Mouse (Mus musculus): ENCODE results near the gene Gm7735. TPM values are rescaled to one million over a fixed set of nuclear protein-coding genes. Genes with fewer than 3 reads are reported as not detected.

The Gm7735 gene
- not detected in 2 replicates for polyA plus RNA-seq (2012; rRNA removed)

GRCm38 (mm10) chr16:89169190-89169589, at the start of gene Gm7735:
Gene Gm7735, plus strand, starts transcription at chr16:89169490.

GRCm38 (mm10) chr16:89140551-89140950, 28.7 kb upstream of the Gm7735 start, which contains the start of gene Gm6358:
Gene Gm6358, plus strand, starts transcription at chr16:89140851.

GRCm38 (mm10) chr16:89150786-89151185, 18.5 kb upstream of the Gm7735 start, which contains the start of gene Gm10061:
Gene Gm10061, plus strand, starts transcription at chr16:89151086.

GRCm38 (mm10) chr16:89157652-89158051, 11.6 kb upstream of the Gm7735 start, which contains the start of gene Gm9789:
Gene Gm9789, plus strand, starts transcription at chr16:89157952.

GRCm38 (mm10) chr16:89174435-89174834, 5.1 kb downstream of the Gm7735 start, which contains the start of gene 1110057P08Rik:
Gene 1110057P08Rik, plus strand, starts transcription at chr16:89174735.

GRCm38 (mm10) chr16:89205561-89205960, 36.3 kb downstream of the Gm7735 start, which contains the start of gene Krtap20-2:
Gene Krtap20-2, plus strand, starts transcription at chr16:89205861.

Other genes with a start within 250 kb of the Gm7735 start
- gene Krtap19-9b, start 237.2 kb upstream of the Gm7735 start, polyA plus RNA-seq (2012; rRNA removed), result not detected in 2 replicates
- not detected in 2 replicates for gene Krtap16-3, start 206.6 kb upstream of the Gm7735 start, polyA plus RNA-seq (2012; rRNA removed)
- not detected in 2 replicates for gene Krtap22-2, start 158.7 kb upstream of the Gm7735 start, polyA plus RNA-seq (2012; rRNA removed)
- gene Gm10229, start 154.2 kb upstream of the Gm7735 start, polyA plus RNA-seq (2012; rRNA removed), result not detected in 2 replicates
- gene Krtap6-1, start 137.8 kb upstream of the Gm7735 start, polyA plus RNA-seq (2012; rRNA removed), result not detected in 2 replicates
- gene Gm10228, start 128.0 kb upstream of the Gm7735 start, polyA plus RNA-seq (2012; rRNA removed), result not detected in 2 replicates
- not detected in 2 replicates for gene Krtap6-5, start 121.6 kb upstream of the Gm7735 start, polyA plus RNA-seq (2012; rRNA removed)
- not detected in 2 replicates for gene 1110025L11Rik, start 105.5 kb upstream of the Gm7735 start, polyA plus RNA-seq (2012; rRNA removed)
- not detected in 2 replicates for gene Krtap6-3, start 85.5 kb upstream of the Gm7735 start, polyA plus RNA-seq (2012; rRNA removed)
- gene Gm6358, start 28.6 kb upstream of the Gm7735 start, polyA plus RNA-seq (2012; rRNA removed), result not detected in 2 replicates
- gene Gm10061, start 18.4 kb upstream of the Gm7735 start, polyA plus RNA-seq (2012; rRNA removed), result not detected in 2 replicates
- not detected in 2 replicates for gene Gm9789, start 11.5 kb upstream of the Gm7735 start, polyA plus RNA-seq (2012; rRNA removed)
- gene 1110057P08Rik, start 5.2 kb downstream of the Gm7735 start, polyA plus RNA-seq (2012; rRNA removed), result not detected in 2 replicates
- gene Krtap20-2, start 36.4 kb downstream of the Gm7735 start, polyA plus RNA-seq (2012; rRNA removed), result not detected in 2 replicates
- gene Krtap21-1, start 234.4 kb downstream of the Gm7735 start, polyA plus RNA-seq (2012; rRNA removed), result not detected in 2 replicates